Mouse (Mus musculus) embryonic facial prominence, embryonic 12.5 days (tissue): Measurements from ENCODE around the gene Nmnat2. TPM values are rescaled to one million over a fixed set of nuclear protein-coding genes. Genes with fewer than 3 reads are reported as not detected.
"Not testable (repeated sequence)": the region's sequence is repeated elsewhere in the genome, so short reads cannot be mapped to it uniquely, and the experiment has no call there.

Experiments used
- ATAC-seq: fragments of 200-750 bp; cut with Nextera tagmentation; 2 replicates; pipeline ENCODE4 v1.8.0; 2017; ENCODE audit not compliant: insufficient number of reproducible peaks, insufficient read depth, low FRiP score, low TSS enrichment
- H3K27ac ChIP-seq: fragments of 300-500 bp; sonication (generic); 2 replicates; pipeline ENCODE4 v1.5.1; 2016; ENCODE audit warnings: mild to moderate bottlenecking
- H3K27me3 ChIP-seq: fragments of 300-500 bp; sonication (generic); 2 replicates; pipeline ENCODE4 v1.6.1; 2016; ENCODE audit warnings: mild to moderate bottlenecking, moderate library complexity
- H3K36me3 ChIP-seq: fragments of 300-500 bp; sonication (generic); 2 replicates; pipeline ENCODE4 v1.6.1; 2016; ENCODE audit warnings: mild to moderate bottlenecking
- H3K4me1 ChIP-seq: fragments of 300-500 bp; sonication (generic); 2 replicates; pipeline ENCODE4 v1.6.1; 2016
- H3K4me2 ChIP-seq: fragments of 300-500 bp; sonication (generic); replicated peaks from 2 replicates; pipeline ENCODE4 v1.6.1; 2016; ENCODE audit warnings: mild to moderate bottlenecking, moderate library complexity
- H3K4me3 ChIP-seq: fragments of 300-500 bp; sonication (generic); 2 replicates; pipeline ENCODE4 v1.5.1; 2016; ENCODE audit warnings: mild to moderate bottlenecking
- H3K9ac ChIP-seq: fragments of 300-500 bp; sonication (generic); 2 replicates; pipeline ENCODE4 v1.6.1; 2016; ENCODE audit warnings: mild to moderate bottlenecking, moderate library complexity
- H3K9me3 ChIP-seq: fragments of 300-500 bp; sonication (generic); 2 replicates; pipeline ENCODE4 v1.6.1; 2016; ENCODE audit warnings: mild to moderate bottlenecking, moderate library complexity
- WGBS: fragments of 180-500 bp; shearing (Covaris S2); methylation state at CpG from one replicate; pipeline ENCODE4 v1.1.7; 2016; 5-methylcytosine and 5-hydroxymethylcytosine counted together
- polyA plus RNA-seq: library from polyadenylated mRNA; unstranded; fragments of >200 nt; fragmentation: Nextera tagmentation; extraction: Ambion mirVana; gene quantifications from 2 replicates; pipeline ENCODE4 v1.2.1, GENCODE M21; 2016

Gene Nmnat2
- polyA plus RNA-seq, 1 experiment from 2014 or later, result 4.3 TPM

DNA sequence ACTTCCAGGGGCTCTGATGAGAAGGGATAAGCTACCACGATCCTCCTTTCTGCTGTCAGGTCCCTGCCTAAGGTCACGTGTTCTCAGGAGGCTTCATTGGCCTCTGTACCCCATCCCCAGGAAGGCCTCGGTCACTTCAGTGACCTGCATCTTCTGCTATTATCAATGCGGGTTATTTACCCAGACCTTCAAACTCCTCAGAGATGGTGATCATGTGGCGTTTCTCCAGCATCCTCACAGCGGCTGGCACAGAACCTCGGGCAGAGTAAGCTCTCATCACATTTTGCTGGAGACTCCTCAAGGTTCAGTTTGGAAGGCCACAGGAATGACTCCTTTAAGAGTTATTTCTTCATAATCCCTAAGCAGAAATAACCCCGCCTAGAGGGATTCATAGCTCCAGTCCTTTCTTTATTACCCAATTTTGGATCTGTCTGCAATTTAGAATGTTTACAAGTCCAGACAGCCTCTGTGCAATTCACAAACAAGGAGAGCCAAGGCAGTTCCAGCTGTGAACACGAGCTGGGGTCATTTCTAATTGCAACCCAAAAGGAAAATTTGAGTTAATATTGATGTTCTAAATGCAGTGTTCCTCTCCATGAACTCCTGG lies 110.1 kb downstream of the Nmnat2 start:
- Histone ChIP-seq H3K4me3 (no peak overlapping the region), H3K4me1 (no peaks in the 10 kb centered on the region), H3K9ac (no peak overlapping the region), H3K36me3 (no peaks in the 10 kb centered on the region), H3K27ac (no peak overlapping the region), H3K9me3 (no peaks in the 10 kb centered on the region), H3K4me2 (no peak overlapping the region), H3K27me3 (no peaks in the 10 kb centered on the region)
- WGBS, result 66% methylated on average over 9 of the region's 9 CpGs
- ATAC-seq, result no peak

- no peak overlapping the region for H3K4me2 ChIP-seq
- no peak overlapping the region for H3K4me3 ChIP-seq
- H3K9me3 ChIP-seq, result no peaks in the 10 kb centered on the region
- no peak overlapping the region for H3K27ac ChIP-seq
- H3K4me1 ChIP-seq, result no peaks in the 10 kb centered on the region
- no peak overlapping the region for H3K9ac ChIP-seq
- 88% methylated on average over 12 of the region's 12 CpGs for WGBS
- no peaks in the 10 kb centered on the region for H3K36me3 ChIP-seq
- H3K27me3 ChIP-seq, result no peaks in the 10 kb centered on the region
- ATAC-seq, result no peak
Observed at GRCm38 (mm10) chr1:153065473-153066386, 110.9 kb downstream of the Nmnat2 start.

DNA sequence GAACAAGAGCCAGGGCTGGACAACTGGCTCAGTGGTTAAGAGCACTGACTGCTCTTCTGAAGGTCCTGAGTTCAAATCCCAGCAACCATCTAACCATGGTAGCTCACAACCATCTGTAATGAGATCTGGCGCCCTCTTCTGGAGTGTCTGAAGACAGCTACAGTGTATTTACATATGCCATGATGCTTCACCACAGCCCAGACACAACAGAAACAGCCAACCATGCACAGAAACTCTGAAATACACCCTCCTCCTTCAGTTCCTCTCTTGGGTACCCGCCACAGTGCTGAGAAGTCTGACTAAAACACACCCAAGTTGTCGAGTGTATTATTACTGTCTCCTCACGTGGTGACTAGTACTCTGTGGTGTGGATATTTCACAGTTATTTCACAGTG lies 111.6 kb downstream of the Nmnat2 start:
- no peak overlapping the region for H3K27ac ChIP-seq
- H3K9ac ChIP-seq, result no peak overlapping the region
- no peaks in the 10 kb centered on the region for H3K4me1 ChIP-seq
- H3K36me3 ChIP-seq, result no peaks in the 10 kb centered on the region
- H3K4me3 ChIP-seq, result no peak overlapping the region
- H3K9me3 ChIP-seq, result no peaks in the 10 kb centered on the region
- no peak for ATAC-seq
- WGBS, result 86% methylated on average over 4 of the region's 4 CpGs
- no peak overlapping the region for H3K4me2 ChIP-seq
- H3K27me3 ChIP-seq, result 0 out of 2 replicates have a peak, but pooled peaks cover 5% of the 10 kb centered on the region

GRCm38 (mm10) chr1:153071563-153071962 lies 116.8 kb downstream of the Nmnat2 start:
- no peak overlapping the region for H3K9ac ChIP-seq
- ATAC-seq, result 0 out of 2 replicates have a peak, but pooled peaks have one; percentile 47
- H3K9me3 ChIP-seq, result no peaks in the 10 kb centered on the region
- H3K4me2 ChIP-seq, result peak overlapping the region; percentile 31
- no peak overlapping the region for H3K27ac ChIP-seq
- WGBS, result 15% methylated on average over 16 of the region's 16 CpGs
- peak overlapping the region; percentile 15 for H3K4me3 ChIP-seq
- H3K36me3 ChIP-seq, result no peaks in the 10 kb centered on the region
- peaks cover 31% of the 10 kb centered on the region for H3K27me3 ChIP-seq
- peaks cover 10% of the 10 kb centered on the region; the same call in 1 of the 2 replicates for H3K4me1 ChIP-seq

- 32% methylated on average over 12 of the region's 12 CpGs for WGBS
- Histone ChIP-seq H3K27ac (no peak overlapping the region), H3K4me3 (peak overlapping the region; percentile 15; the same call in 1 of the 2 replicates), H3K9me3 (no peaks in the 10 kb centered on the region), H3K27me3 (peaks cover 31% of the 10 kb centered on the region), H3K36me3 (no peaks in the 10 kb centered on the region), H3K4me2 (peak overlapping the region; percentile 31), H3K9ac (no peak overlapping the region), H3K4me1 (peaks cover 10% of the 10 kb centered on the region; the same call in 1 of the 2 replicates)
- ATAC-seq, result no peak
Observed at GRCm38 (mm10) chr1:153071995-153072394, 117.2 kb downstream of the Nmnat2 start.

DNA sequence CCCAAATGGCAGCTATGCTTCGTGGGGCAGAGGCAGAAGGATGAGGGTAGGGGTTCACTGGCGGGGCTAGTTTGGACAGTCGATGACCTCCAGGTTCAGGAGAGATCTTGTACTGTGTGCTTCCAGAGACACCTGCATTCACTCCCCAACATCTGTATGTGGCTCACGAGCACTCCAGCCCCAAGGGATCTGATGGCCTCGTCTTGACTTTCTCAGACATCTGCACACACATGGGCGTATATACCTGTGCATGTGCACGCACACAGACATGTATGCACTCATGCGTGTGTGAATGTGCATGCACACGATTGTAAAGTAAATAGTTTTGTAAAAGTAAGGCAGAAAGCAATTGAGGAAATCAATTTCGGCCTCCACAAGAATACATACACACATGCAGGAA lies 117.9 kb downstream of the Nmnat2 start:
- Histone ChIP-seq H3K27me3 (peaks cover 33% of the 10 kb centered on the region), H3K9me3 (no peaks in the 10 kb centered on the region), H3K36me3 (no peaks in the 10 kb centered on the region), H3K4me3 (no peak overlapping the region), H3K4me2 (no peak overlapping the region), H3K9ac (no peak overlapping the region), H3K27ac (no peak overlapping the region), H3K4me1 (peaks cover 10% of the 10 kb centered on the region; the same call in 1 of the 2 replicates)
- ATAC-seq, result no peak
- 35% methylated on average over 10 of the region's 10 CpGs for WGBS

- H3K9me3 ChIP-seq, result no peaks in the 10 kb centered on the region
- no peak for ATAC-seq
- H3K27me3 ChIP-seq, result peaks cover 34% of the 10 kb centered on the region
- peaks cover 10% of the 10 kb centered on the region; the same call in 1 of the 2 replicates for H3K4me1 ChIP-seq
- 10% methylated on average over 9 of the region's 9 CpGs for WGBS
- no peaks in the 10 kb centered on the region for H3K36me3 ChIP-seq
- H3K4me2 ChIP-seq, result no peak overlapping the region
- no peak overlapping the region for H3K9ac ChIP-seq
- H3K27ac ChIP-seq, result no peak overlapping the region
- no peak overlapping the region for H3K4me3 ChIP-seq
Observed at GRCm38 (mm10) chr1:153073441-153073840, 118.6 kb downstream of the Nmnat2 start.

- H3K4me1 ChIP-seq, result peaks cover 10% of the 10 kb centered on the region; the same call in 1 of the 2 replicates
- peaks cover 34% of the 10 kb centered on the region for H3K27me3 ChIP-seq
- ATAC-seq, result no peak
Observed at GRCm38 (mm10) chr1:153075087-153075736, 120.4 kb downstream of the Nmnat2 start.

GRCm38 (mm10) chr1:153075955-153076354 lies 121.2 kb downstream of the Nmnat2 start:
- Histone ChIP-seq H3K4me1 (peaks cover 10% of the 10 kb centered on the region; the same call in 1 of the 2 replicates), H3K27me3 (peaks cover 34% of the 10 kb centered on the region), H3K4me3 (no peak overlapping the region), H3K4me2 (no peak overlapping the region), H3K9me3 (no peaks in the 10 kb centered on the region), H3K27ac (no peak overlapping the region), H3K36me3 (no peaks in the 10 kb centered on the region), H3K9ac (no peak overlapping the region)
- ATAC-seq, result no peak
- WGBS, result 44% methylated on average over 6 of the region's 6 CpGs

More at GRCm38 (mm10) chr1:153075087-153075736, 120.4 kb downstream of the Nmnat2 start:
- WGBS, result 72% methylated on average over 3 of the region's 3 CpGs
- Histone ChIP-seq H3K4me3 (no peak overlapping the region), H3K27ac (no peak overlapping the region), H3K9me3 (no peaks in the 10 kb centered on the region), H3K36me3 (no peaks in the 10 kb centered on the region), H3K4me2 (no peak overlapping the region), H3K9ac (no peak overlapping the region)

- 86% methylated on average over 10 of the region's 14 CpGs for WGBS
- not testable (repeated sequence) for ATAC-seq, H3K36me3 ChIP-seq, H3K4me3 ChIP-seq, H3K27me3 ChIP-seq, H3K9me3 ChIP-seq, H3K4me2 ChIP-seq, H3K4me1 ChIP-seq, H3K9ac ChIP-seq, H3K27ac ChIP-seq
Observed at GRCm38 (mm10) chr1:153083233-153083632, 128.4 kb downstream of the Nmnat2 start.

DNA sequence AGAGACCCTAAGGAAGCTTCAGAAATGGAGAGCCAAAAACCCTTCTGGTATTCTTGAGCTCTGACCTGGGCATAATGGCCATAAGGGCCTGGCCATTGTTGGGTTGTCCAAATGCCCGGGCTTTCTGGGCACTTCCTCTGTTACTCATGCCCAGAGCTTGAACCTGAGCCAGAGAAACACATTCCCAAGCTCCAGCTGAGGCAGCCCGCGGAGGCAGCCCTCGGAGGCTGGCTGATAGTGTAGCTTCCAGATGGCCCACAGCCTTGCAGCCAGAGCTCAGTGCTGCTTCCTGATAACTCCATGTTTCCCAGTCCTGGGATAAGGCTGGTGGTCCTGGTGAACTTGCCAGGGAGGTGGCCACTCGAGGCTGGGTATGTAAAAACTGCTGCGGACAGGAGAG lies 129.4 kb downstream of the Nmnat2 start:
- Histone ChIP-seq H3K4me3 (no peak overlapping the region), H3K27ac (no peak overlapping the region), H3K36me3 (no peaks in the 10 kb centered on the region), H3K27me3 (no peaks in the 10 kb centered on the region), H3K9ac (no peak overlapping the region), H3K4me2 (no peak overlapping the region), H3K4me1 (no peaks in the 10 kb centered on the region), H3K9me3 (no peaks in the 10 kb centered on the region)
- 63% methylated on average over 6 of the region's 6 CpGs for WGBS
- ATAC-seq, result no peak
